Mouse (Mus musculus) midbrain, embryonic 12.5 days (tissue): ENCODE data around the gene Jagn1. TPM values are rescaled to one million over a fixed set of nuclear protein-coding genes. Genes with fewer than 3 reads are reported as not detected.

Experiments
- ATAC-seq: fragments of 200-750 bp; cut with Nextera tagmentation; 2 replicates; pipeline ENCODE4 v1.8.0; 2017; ENCODE audit warnings: low read depth, moderate TSS enrichment, moderate library complexity; ENCODE audit not compliant: low FRiP score
- H3K27ac ChIP-seq: fragments of 300-500 bp; sonication (generic); replicated peaks from 2 replicates; pipeline ENCODE4 v1.5.1; 2016; ENCODE audit warnings: mild to moderate bottlenecking
- H3K27me3 ChIP-seq: fragments of 300-500 bp; sonication (generic); 2 replicates; pipeline ENCODE4 v1.6.1; 2016; ENCODE audit warnings: mild to moderate bottlenecking
- H3K36me3 ChIP-seq: fragments of 300-500 bp; sonication (generic); 2 replicates; pipeline ENCODE4 v1.6.1; 2016
- H3K4me1 ChIP-seq: fragments of 300-500 bp; sonication (generic); 2 replicates; pipeline ENCODE4 v1.6.1; 2016
- H3K4me2 ChIP-seq: fragments of 300-500 bp; sonication (generic); replicated peaks from 2 replicates; pipeline ENCODE4 v1.6.1; 2016; ENCODE audit warnings: mild to moderate bottlenecking, moderate library complexity
- H3K4me3 ChIP-seq: fragments of 300-500 bp; sonication (generic); 2 replicates; pipeline ENCODE4 v1.5.1; 2016; ENCODE audit warnings: mild to moderate bottlenecking
- H3K9ac ChIP-seq: fragments of 300-500 bp; sonication (generic); replicated peaks from 2 replicates; pipeline ENCODE4 v1.6.1; 2016; ENCODE audit warnings: mild to moderate bottlenecking, moderate library complexity
- H3K9me3 ChIP-seq: fragments of 300-500 bp; sonication (generic); 2 replicates; pipeline ENCODE4 v1.6.1; 2016; ENCODE audit warnings: mild to moderate bottlenecking
- WGBS: fragments of 180-500 bp; shearing (Covaris S2); methylation state at CpG from one replicate; pipeline ENCODE4 v1.1.7; 2016; 5-methylcytosine and 5-hydroxymethylcytosine counted together
- polyA plus RNA-seq: library from polyadenylated mRNA; unstranded; fragments of >200 nt; fragmentation: Nextera tagmentation; extraction: Ambion mirVana; gene quantifications from 2 replicates; pipeline ENCODE4 v1.2.1, GENCODE M21; 2016

Gene Jagn1
- polyA plus RNA-seq, 1 experiment from 2014 or later, result 73.4 TPM

- Histone ChIP-seq H3K9me3 (no peaks in the 10 kb centered on the region), H3K4me2 (no peak overlapping the region), H3K4me3 (no peak overlapping the region), H3K9ac (no peak overlapping the region), H3K36me3 (no peaks in the 10 kb centered on the region), H3K27ac (no peak overlapping the region), H3K4me1 (peaks cover 18% of the 10 kb centered on the region), H3K27me3 (peaks cover 50% of the 10 kb centered on the region)
- no peak for ATAC-seq
- WGBS, result 85% methylated on average over 10 of the region's 10 CpGs
These were observed 36.5 kb downstream of the Jagn1 start for GRCm38 (mm10) chr6:113478906-113479305.

- peaks cover 42% of the 10 kb centered on the region for H3K27me3 ChIP-seq
- no peak for ATAC-seq
- peaks cover 34% of the 10 kb centered on the region for H3K4me1 ChIP-seq
- H3K4me2 ChIP-seq, result no peak overlapping the region
- H3K4me3 ChIP-seq, result no peak overlapping the region
- 70% methylated on average over 18 of the region's 18 CpGs for WGBS
- H3K9ac ChIP-seq, result no peak overlapping the region
- no peaks in the 10 kb centered on the region for H3K9me3 ChIP-seq
- H3K27ac ChIP-seq, result no peak overlapping the region
- no peaks in the 10 kb centered on the region for H3K36me3 ChIP-seq
These were observed 38.4 kb downstream of the Jagn1 start for GRCm38 (mm10) chr6:113480555-113481373.

- Histone ChIP-seq H3K4me2 (peak overlapping the region; percentile 79), H3K9me3 (no peaks in the 10 kb centered on the region), H3K36me3 (peaks cover 6% of the 10 kb centered on the region), H3K27ac (peak overlapping the region; percentile 88), H3K27me3 (peaks cover 32% of the 10 kb centered on the region), H3K9ac (peak overlapping the region; percentile 69), H3K4me3 (peak overlapping the region; percentile 70), H3K4me1 (peaks cover 34% of the 10 kb centered on the region)
- peak; percentile 56 for ATAC-seq
- under 1% methylated on average over 58 of the region's 65 CpGs for WGBS
These were observed 40.2 kb downstream of the Jagn1 start for GRCm38 (mm10) chr6:113482477-113483099.

DNA sequence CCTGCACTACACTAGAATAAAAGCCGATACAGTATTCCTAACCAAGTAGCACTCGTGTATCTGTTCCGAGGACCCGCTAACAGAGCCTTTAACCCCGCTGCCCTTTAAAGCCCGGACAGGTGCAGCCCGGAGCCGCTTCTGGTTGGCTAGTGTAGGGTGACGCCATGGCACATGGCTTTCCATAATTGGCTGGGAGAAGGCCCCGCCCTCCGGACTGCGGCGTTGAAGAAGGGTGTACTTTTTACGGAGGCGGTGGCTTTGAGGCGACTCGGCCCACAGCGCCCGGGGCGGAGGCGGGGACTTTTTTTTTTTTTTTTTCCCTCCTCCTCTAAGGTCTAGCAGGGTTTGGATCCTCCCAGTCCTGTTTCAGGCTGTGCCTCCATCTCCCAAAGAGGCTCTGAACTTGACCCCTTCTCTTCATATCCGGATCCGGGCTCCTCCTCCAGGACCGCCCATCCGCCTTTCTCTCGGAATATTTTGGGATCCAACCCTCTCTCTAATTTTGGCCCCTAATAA, 40.8 kb downstream of the Jagn1 start, which contains the start of gene Creld1:
Creld1 (plus strand) TSS at position 198 of the 516 bp plus-strand sequence.
- WGBS, result under 1% methylated on average over 26 of the region's 26 CpGs
- Histone ChIP-seq H3K27me3 (peaks cover 32% of the 10 kb centered on the region), H3K9me3 (no peaks in the 10 kb centered on the region), H3K9ac (peak within 1 kb of the TSS; percentile 80), H3K4me1 (peaks cover 34% of the 10 kb centered on the region), H3K4me3 (peak within 1 kb of the TSS; percentile 70), H3K4me2 (peak within 1 kb of the TSS; percentile 79), H3K27ac (peak within 1 kb of the TSS; percentile 88), H3K36me3 (peaks cover 9% of the 10 kb centered on the region)
- peak; percentile 97 for ATAC-seq

DNA sequence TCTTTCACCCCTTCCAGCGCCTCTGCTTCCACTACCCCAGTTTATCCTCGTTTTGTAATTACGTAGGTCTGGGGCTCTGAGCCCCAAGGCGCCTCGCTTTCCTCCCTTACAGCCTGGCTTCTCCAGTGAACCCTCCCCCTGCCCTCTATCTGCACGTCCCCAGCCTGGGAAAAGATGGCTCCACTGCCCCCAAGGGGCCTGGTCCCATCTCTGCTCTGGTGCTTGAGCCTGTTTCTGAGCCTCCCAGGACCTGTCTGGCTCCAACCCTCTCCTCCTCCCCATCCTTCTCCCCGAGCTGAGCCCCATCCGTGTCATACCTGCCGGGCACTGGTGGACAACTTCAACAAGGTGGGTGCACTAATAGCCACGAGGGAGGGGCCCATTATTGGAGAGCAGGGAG, 41.4 kb downstream of the Jagn1 start:
- 12% methylated on average over 10 of the region's 10 CpGs for WGBS
- Histone ChIP-seq H3K4me3 (peak overlapping the region; percentile 70), H3K27me3 (peaks cover 31% of the 10 kb centered on the region), H3K36me3 (peaks cover 15% of the 10 kb centered on the region), H3K9ac (peak overlapping the region; percentile 80), H3K27ac (peak overlapping the region; percentile 88), H3K4me1 (peaks cover 34% of the 10 kb centered on the region), H3K4me2 (peak overlapping the region; percentile 79), H3K9me3 (no peaks in the 10 kb centered on the region)
- peak; percentile 63 for ATAC-seq

DNA sequence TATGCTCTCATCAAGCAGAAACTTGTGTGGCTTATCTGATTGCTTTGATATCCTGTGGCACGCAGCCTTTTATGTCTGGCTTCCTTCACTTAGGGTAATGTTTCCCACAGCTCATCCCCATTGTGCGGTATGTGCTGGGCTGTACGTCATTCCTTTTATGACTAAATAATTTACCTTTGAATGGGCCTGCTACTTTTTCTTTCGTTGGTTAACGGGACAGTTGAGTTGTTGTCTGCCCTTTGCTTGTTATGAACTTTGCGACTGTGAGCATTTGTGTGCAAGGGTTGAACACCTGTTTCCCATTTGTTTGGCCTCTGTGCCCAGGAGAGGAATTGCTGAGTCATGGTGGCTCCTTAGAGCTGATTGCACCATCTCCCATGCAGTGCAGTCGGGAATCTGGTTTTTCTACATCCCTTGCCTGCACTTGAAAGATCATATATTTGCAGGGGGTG, 44.8 kb downstream of the Jagn1 start:
- peaks cover 46% of the 10 kb centered on the region for H3K36me3 ChIP-seq

GRCm38 (mm10) chr6:113489410-113489809, 47.0 kb downstream of the Jagn1 start:
- 96% methylated on average over 14 of the region's 14 CpGs for WGBS
- ATAC-seq, result no peak
- Histone ChIP-seq H3K27ac (no peak overlapping the region), H3K4me3 (no peak overlapping the region), H3K4me2 (no peak overlapping the region), H3K9ac (no peak overlapping the region), H3K4me1 (peaks cover 14% of the 10 kb centered on the region), H3K27me3 (no peaks in the 10 kb centered on the region; the same call in 1 of the 2 replicates), H3K36me3 (peaks cover 53% of the 10 kb centered on the region), H3K9me3 (no peaks in the 10 kb centered on the region)

More for the DNA sequence above, 44.8 kb downstream of the Jagn1 start:
- 68% methylated on average over 7 of the region's 7 CpGs for WGBS
- no peaks in the 10 kb centered on the region; the same call in 1 of the 2 replicates for H3K27me3 ChIP-seq
- H3K4me1 ChIP-seq, result peaks cover 27% of the 10 kb centered on the region
- ATAC-seq, result no peak
- H3K27ac ChIP-seq, result no peak overlapping the region
- H3K9me3 ChIP-seq, result no peaks in the 10 kb centered on the region
- no peak overlapping the region for H3K9ac ChIP-seq
- no peak overlapping the region for H3K4me2 ChIP-seq
- H3K4me3 ChIP-seq, result no peak overlapping the region

GRCm38 (mm10) chr6:113492101-113492864, 49.9 kb downstream of the Jagn1 start:
- Histone ChIP-seq H3K27ac (no peak overlapping the region), H3K9me3 (no peaks in the 10 kb centered on the region), H3K27me3 (peaks cover 18% of the 10 kb centered on the region), H3K4me2 (no peak overlapping the region), H3K4me3 (no peak overlapping the region), H3K36me3 (peaks cover 47% of the 10 kb centered on the region), H3K9ac (no peak overlapping the region), H3K4me1 (peaks cover 12% of the 10 kb centered on the region)
- WGBS, result 80% methylated on average over 24 of the region's 24 CpGs
- ATAC-seq, result no peak

DNA sequence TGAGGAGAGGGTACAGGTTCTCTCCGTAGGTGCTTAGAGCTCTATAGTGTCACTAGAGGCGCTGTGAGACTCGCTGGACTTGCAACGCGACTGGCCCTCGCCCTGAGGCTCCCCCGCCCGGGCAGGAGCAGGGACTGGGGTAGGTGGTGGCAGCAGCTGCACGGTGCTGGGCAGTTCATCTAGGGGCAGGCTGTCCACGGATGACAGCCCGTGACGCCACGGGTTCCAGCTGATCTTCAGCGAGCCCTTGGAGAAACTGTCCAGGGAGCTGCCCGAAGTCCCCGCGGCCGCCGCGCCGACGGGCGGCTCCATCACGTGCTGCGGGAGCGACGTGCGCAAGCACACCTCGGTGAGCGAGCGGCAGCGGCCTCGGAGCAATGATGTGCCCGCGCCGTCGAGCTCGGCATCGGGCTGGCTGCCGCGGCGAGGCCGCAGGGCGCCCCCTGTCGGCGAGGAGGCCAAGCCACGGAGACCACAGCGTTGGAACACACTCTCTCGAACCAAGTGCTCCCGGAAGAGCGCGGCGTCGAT, 52.0 kb downstream of the Jagn1 start:
- peak; percentile 81 for ATAC-seq
- Histone ChIP-seq H3K36me3 (peaks cover 34% of the 10 kb centered on the region), H3K27ac (0 out of 2 replicates have a peak overlapping the region, but pooled peaks have one; percentile 36), H3K9me3 (no peaks in the 10 kb centered on the region), H3K9ac (peak overlapping the region; percentile 29), H3K4me2 (peak overlapping the region; percentile 56), H3K4me1 (peaks cover 12% of the 10 kb centered on the region; the same call in 1 of the 2 replicates), H3K27me3 (peaks cover 18% of the 10 kb centered on the region), H3K4me3 (peak overlapping the region; percentile 42)
- WGBS, result 2% methylated on average over 51 of the region's 54 CpGs

GRCm38 (mm10) chr6:113495071-113495675, 52.8 kb downstream of the Jagn1 start:
- peaks cover 12% of the 10 kb centered on the region; the same call in 1 of the 2 replicates for H3K4me1 ChIP-seq
- ATAC-seq, result no peak; the same call in 1 of the 2 replicates
- H3K36me3 ChIP-seq, result peaks cover 25% of the 10 kb centered on the region
- no peak overlapping the region for H3K27ac ChIP-seq
- peak overlapping the region; percentile 42 for H3K4me3 ChIP-seq
- peaks cover 23% of the 10 kb centered on the region for H3K27me3 ChIP-seq
- no peak overlapping the region; the same call in 1 of the 2 replicates for H3K9ac ChIP-seq
- no peaks in the 10 kb centered on the region for H3K9me3 ChIP-seq
- H3K4me2 ChIP-seq, result peak overlapping the region; percentile 56
- 51% methylated on average over 28 of the region's 28 CpGs for WGBS
